Mouse (Mus musculus) heart, embryonic 10.5 days (tissue): ENCODE data around the gene Tmem216. TPM values are rescaled to one million over a fixed set of nuclear protein-coding genes. Genes with fewer than 3 reads are reported as not detected.

Source experiments
- DNase-seq: peaks from one replicate; pipeline ENCODE4 v3.0.0-alpha.2; 2017; ENCODE audit warnings: low spot score
- H3K27ac ChIP-seq: fragments of 300-500 bp; sonication (generic); 2 replicates; pipeline ENCODE4 v1.5.1; 2016; ENCODE audit warnings: mild to moderate bottlenecking
- H3K27me3 ChIP-seq: fragments of 300-500 bp; sonication (generic); 2 replicates; pipeline ENCODE4 v1.6.1; 2016; ENCODE audit warnings: mild to moderate bottlenecking; ENCODE audit not compliant: poor library complexity, insufficient read depth, severe bottlenecking
- H3K36me3 ChIP-seq: fragments of 300-500 bp; sonication (generic); 2 replicates; pipeline ENCODE4 v1.6.1; 2016; ENCODE audit warnings: mild to moderate bottlenecking, moderate library complexity
- H3K4me1 ChIP-seq: fragments of 300-500 bp; sonication (generic); 2 replicates; pipeline ENCODE4 v1.6.1; 2016; ENCODE audit warnings: mild to moderate bottlenecking
- H3K4me3 ChIP-seq: fragments of 300-500 bp; sonication (generic); 2 replicates; pipeline ENCODE4 v1.5.1; 2016; ENCODE audit warnings: mild to moderate bottlenecking, moderate library complexity
- H3K9me3 ChIP-seq: fragments of 300-500 bp; sonication (generic); 2 replicates; pipeline ENCODE4 v1.6.1; 2016; ENCODE audit warnings: mild to moderate bottlenecking, moderate library complexity
- WGBS: fragments of 180-500 bp; shearing (Covaris S2); methylation state at CpG from one replicate; pipeline ENCODE4 v1.1.7; 2016; 5-methylcytosine and 5-hydroxymethylcytosine counted together
- polyA plus RNA-seq: library from polyadenylated mRNA; unstranded; fragments of >200 nt; fragmentation: Nextera tagmentation; extraction: Ambion mirVana; gene quantifications from 2 replicates; pipeline ENCODE4 v1.2.1, GENCODE M21; 2016

Gene Tmem216
- polyA plus RNA-seq, 1 experiment from 2014 or later: 29.8 TPM

- Histone ChIP-seq H3K27me3 (peaks cover 2% of the 10 kb centered on the region; the same call in 1 of the 2 replicates), H3K9me3 (no peaks in the 10 kb centered on the region), H3K4me1 (no peaks in the 10 kb centered on the region), H3K27ac (no peak overlapping the region), H3K36me3 (peaks cover 47% of the 10 kb centered on the region), H3K4me3 (no peak overlapping the region)
- 79% methylated on average over 8 of the region's 8 CpGs for WGBS
- no peak for DNase-seq
These were observed 55.5 kb downstream of the Tmem216 start for GRCm38 (mm10) chr19:10500581-10500980.

DNA sequence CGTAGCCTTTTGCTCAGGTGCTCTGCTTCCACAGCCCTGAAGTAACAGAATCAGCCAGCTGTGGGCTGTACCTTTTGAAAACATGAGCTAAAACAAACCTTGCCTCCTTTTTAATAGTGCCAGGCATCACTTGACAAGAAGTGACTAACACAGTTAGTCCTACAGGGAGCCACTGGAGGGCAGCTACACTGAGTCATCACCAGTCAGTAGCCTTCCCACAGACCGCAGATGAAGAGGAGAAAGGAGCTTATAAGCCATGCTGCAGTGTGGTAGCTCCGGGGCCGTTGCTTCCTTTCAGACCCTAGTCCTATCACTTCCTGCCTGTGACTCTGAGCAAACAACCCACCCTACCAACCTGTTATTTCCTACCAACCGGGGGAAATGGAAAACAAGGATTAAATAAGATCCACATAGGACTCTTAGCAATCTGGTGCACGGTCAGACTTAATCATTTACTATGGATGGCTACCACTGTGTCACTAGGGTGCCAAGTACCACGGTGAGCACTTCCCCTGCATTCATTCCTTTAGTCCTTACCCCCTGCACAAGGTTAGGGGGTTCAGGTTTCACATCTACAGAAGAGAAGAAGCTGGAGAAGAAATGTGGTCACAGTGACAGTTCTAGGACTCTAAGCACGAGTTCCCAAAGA is 58.4 kb downstream of the Tmem216 start:
- Histone ChIP-seq H3K27me3 (peaks cover 11% of the 10 kb centered on the region; the same call in 1 of the 2 replicates), H3K27ac (no peak overlapping the region)

DNA sequence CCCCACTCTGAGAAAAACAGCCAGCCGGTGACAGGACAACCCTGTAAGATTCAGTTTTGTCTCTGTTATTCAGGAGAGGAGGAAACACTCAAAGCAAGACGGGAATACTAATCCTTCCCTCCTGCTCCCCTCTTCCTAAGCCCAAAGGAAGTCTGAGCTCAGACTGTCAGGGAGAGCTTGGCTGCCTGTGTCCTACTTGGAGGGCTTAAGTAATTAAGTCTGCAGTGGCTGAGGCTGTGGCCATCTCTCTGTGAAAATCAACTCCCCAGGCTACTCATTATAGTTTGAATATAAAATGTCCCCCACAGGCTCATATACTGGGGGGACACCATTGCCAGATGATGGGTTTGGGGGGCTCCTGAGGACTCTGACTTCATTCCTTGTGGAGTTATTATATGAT is 59.1 kb downstream of the Tmem216 start:
- WGBS: 60% methylated on average over 2 of the region's 2 CpGs
- H3K27me3 ChIP-seq: peaks cover 13% of the 10 kb centered on the region; the same call in 1 of the 2 replicates

More for the DNA sequence above, 58.4 kb downstream of the Tmem216 start:
- Histone ChIP-seq H3K4me1 (peaks cover 6% of the 10 kb centered on the region; the same call in 1 of the 2 replicates), H3K9me3 (no peaks in the 10 kb centered on the region), H3K36me3 (peaks cover 32% of the 10 kb centered on the region), H3K4me3 (no peak overlapping the region)
- DNase-seq: no peak
- 42% methylated on average over 8 of the region's 8 CpGs for WGBS

GRCm38 (mm10) chr19:10495670-10496069 is 60.4 kb downstream of the Tmem216 start:
- peaks cover 14% of the 10 kb centered on the region for H3K36me3 ChIP-seq
- no peak overlapping the region for H3K27ac ChIP-seq
- no peak for DNase-seq
- 88% methylated on average over 1 of the region's 1 CpGs for WGBS
- H3K9me3 ChIP-seq: no peaks in the 10 kb centered on the region
- no peak overlapping the region for H3K4me3 ChIP-seq
- H3K27me3 ChIP-seq: peaks cover 26% of the 10 kb centered on the region; the same call in 1 of the 2 replicates
- H3K4me1 ChIP-seq: peaks cover 13% of the 10 kb centered on the region; the same call in 1 of the 2 replicates

More for the DNA sequence above, 59.1 kb downstream of the Tmem216 start:
- H3K4me3 ChIP-seq: no peak overlapping the region
- peaks cover 27% of the 10 kb centered on the region for H3K36me3 ChIP-seq
- H3K27ac ChIP-seq: no peak overlapping the region
- H3K9me3 ChIP-seq: no peaks in the 10 kb centered on the region
- no peak for DNase-seq
- H3K4me1 ChIP-seq: peaks cover 13% of the 10 kb centered on the region; the same call in 1 of the 2 replicates

- Histone ChIP-seq H3K27me3 (peaks cover 82% of the 10 kb centered on the region), H3K4me1 (peaks cover 20% of the 10 kb centered on the region), H3K36me3 (no peaks in the 10 kb centered on the region), H3K9me3 (no peaks in the 10 kb centered on the region), H3K4me3 (no peak overlapping the region), H3K27ac (no peak overlapping the region)
- WGBS: 18% methylated on average over 9 of the region's 9 CpGs
- no peak for DNase-seq
These were observed 69.7 kb downstream of the Tmem216 start for GRCm38 (mm10) chr19:10486264-10486738.

Other genes with a start within 250 kb of the Tmem216 start
- gene Syt7, start 167.1 kb downstream of the Tmem216 start, polyA plus RNA-seq: 0.16 and 0.35 TPM in 2 replicates
- gene Lrrc10b, start 98.8 kb downstream of the Tmem216 start, polyA plus RNA-seq: 0.06 and 0.18 TPM in 2 replicates
- gene Ppp1r32, start 73.3 kb downstream of the Tmem216 start, polyA plus RNA-seq: not detected in 2 replicates
- gene Cpsf7, start 31.0 kb downstream of the Tmem216 start, polyA plus RNA-seq: 38.4 and 40.5 TPM in 2 replicates
- gene Sdhaf2, start 30.1 kb downstream of the Tmem216 start, polyA plus RNA-seq: 58.6 and 64.6 TPM in 2 replicates
- 13.0 and 13.7 TPM in 2 replicates for gene Cyb561a3, start 20.9 kb upstream of the Tmem216 start, polyA plus RNA-seq
- gene Tmem138, start 21.1 kb upstream of the Tmem216 start, polyA plus RNA-seq: 28.1 and 39.9 TPM in 2 replicates
- 410 and 426 TPM in 2 replicates for gene Ddb1, start 49.1 kb upstream of the Tmem216 start, polyA plus RNA-seq
- 15.2 and 17.3 TPM in 2 replicates for gene Tkfc, start 49.4 kb upstream of the Tmem216 start, polyA plus RNA-seq
- gene Vwce, start 78.0 kb upstream of the Tmem216 start, polyA plus RNA-seq: 0.81 and 3.0 TPM in 2 replicates
- gene Pga5, start 121.8 kb upstream of the Tmem216 start, polyA plus RNA-seq: not detected in 2 replicates
- 26.5 and 26.7 TPM in 2 replicates for gene Vps37c, start 132.5 kb upstream of the Tmem216 start, polyA plus RNA-seq
- 0.18 and 0.28 TPM in 2 replicates for gene Cd5, start 182.8 kb upstream of the Tmem216 start, polyA plus RNA-seq